Mouse (Mus musculus) frontal cortex, postnatal 25 days (tissue): ENCODE measurements around the gene Reep3.

Source experiments
- DNase-seq, 2 experiments: peaks; one replicate each; pipeline ENCODE4 v3.0.0; 2022; ENCODE audit warnings: low spot score in 2 of 2

Reep3 gene

GRCm38 (mm10) chr10:67082531-67082930 is 14.2 kb downstream of the Reep3 start:
- no peak for DNase-seq

- DNase-seq = no peak
These were observed 15.3 kb downstream of the Reep3 start for GRCm38 (mm10) chr10:67081206-67082007.

GRCm38 (mm10) chr10:67079030-67079429 is 17.7 kb downstream of the Reep3 start:
- no peak for DNase-seq

GRCm38 (mm10) chr10:67075931-67076878 is 20.5 kb downstream of the Reep3 start:
- DNase-seq = no peak

- no peak for DNase-seq
These were observed 23.2 kb downstream of the Reep3 start for GRCm38 (mm10) chr10:67073577-67073976.

GRCm38 (mm10) chr10:67072600-67072999 is 24.1 kb downstream of the Reep3 start:
- DNase-seq = no peak

- no peak for DNase-seq
These were observed 24.9 kb downstream of the Reep3 start for GRCm38 (mm10) chr10:67071884-67072283.

- DNase-seq = no peak
These were observed 25.4 kb downstream of the Reep3 start for GRCm38 (mm10) chr10:67071389-67071788.

- no peak for DNase-seq
These were observed 27.7 kb downstream of the Reep3 start for GRCm38 (mm10) chr10:67069013-67069412.

GRCm38 (mm10) chr10:67066421-67066820 is 30.3 kb downstream of the Reep3 start:
- DNase-seq = no peak

GRCm38 (mm10) chr10:67065927-67066326 is 30.8 kb downstream of the Reep3 start:
- DNase-seq = no peak

GRCm38 (mm10) chr10:67065277-67065887 is 31.4 kb downstream of the Reep3 start:
- DNase-seq = no peak

- DNase-seq = no peak
These were observed 34.9 kb downstream of the Reep3 start for GRCm38 (mm10) chr10:67061823-67062222.

GRCm38 (mm10) chr10:67061367-67061801 is 35.4 kb downstream of the Reep3 start:
- DNase-seq = no peak

GRCm38 (mm10) chr10:67058702-67059101 is 38.0 kb downstream of the Reep3 start:
- DNase-seq = no peak

- no peak for DNase-seq
These were observed 38.4 kb downstream of the Reep3 start for GRCm38 (mm10) chr10:67058297-67058696.

GRCm38 (mm10) chr10:67057696-67058095 is 39.0 kb downstream of the Reep3 start:
- no peak for DNase-seq

GRCm38 (mm10) chr10:67057208-67057607 is 39.5 kb downstream of the Reep3 start:
- no peak for DNase-seq

GRCm38 (mm10) chr10:67055867-67056856 is 40.6 kb downstream of the Reep3 start:
- DNase-seq = no peak

- no peak for DNase-seq
These were observed 43.3 kb downstream of the Reep3 start for GRCm38 (mm10) chr10:67053475-67053874.

- DNase-seq = no peak
These were observed 44.3 kb downstream of the Reep3 start for GRCm38 (mm10) chr10:67052429-67052828.
